Mouse (Mus musculus) G1E (cell line): ENCODE results near the gene Fam53b.

Source experiments
- CTCF ChIP-seq: IDR thresholded peaks from 2 replicates; pipeline ENCODE4 v1.5.1; 2012; ENCODE audit warnings: low read depth, low read length, inconsistent platforms, mixed read lengths
- GATA1 ChIP-seq: IDR thresholded peaks from 2 replicates; pipeline ENCODE4 v1.6.1; 2012; ENCODE audit warnings: borderline replicate concordance, low read length, inconsistent platforms, mixed read lengths
- TAL1 ChIP-seq: conservative IDR thresholded peaks from 2 replicates; pipeline ENCODE4 v1.6.1; 2012; ENCODE audit warnings: low read depth, low read length, inconsistent platforms, mixed read lengths

DNA sequence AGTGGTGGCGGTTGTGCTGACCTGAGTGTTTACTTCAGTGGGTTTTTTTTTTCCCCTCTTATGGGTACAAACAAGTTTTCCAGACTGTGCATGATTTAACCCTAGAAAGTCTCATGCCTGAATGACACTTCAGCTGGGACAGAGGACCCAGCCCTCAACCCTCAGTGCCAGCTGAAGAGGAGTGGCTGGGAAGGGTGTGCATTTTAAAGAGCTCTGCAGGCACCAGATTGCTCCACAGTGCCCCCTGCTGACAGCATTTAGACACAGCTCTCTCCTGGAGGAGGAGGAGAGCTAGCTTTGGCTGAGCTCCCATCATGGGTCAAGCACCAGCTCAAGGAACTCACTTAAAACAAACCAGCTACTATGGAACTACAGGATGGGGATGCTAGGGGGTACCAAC, 2.8 kb downstream of the Fam53b start:
- TF ChIP-seq CTCF (peak; percentile 71), GATA1 (no peak), TAL1 (no peak)
